Mouse (Mus musculus) induced T-regulatory cell, adult 2 months (primary cell): ENCODE results near the gene Snapc4.

ENCODE experiments used
- DNase-seq: peaks from one replicate; pipeline ENCODE4 v3.0.0-alpha.2; 2012; ENCODE audit warnings: low read depth

The Snapc4 gene

GRCm38 (mm10) chr2:26313394-26313793 lies 67.1 kb downstream of the Snapc4 start:
- DNase-seq = no peak

GRCm38 (mm10) chr2:26312812-26313211 lies 67.6 kb downstream of the Snapc4 start:
- peak; percentile 52 for DNase-seq
